Mouse (Mus musculus) embryo, embryonic 11 days (tissue): ENCODE measurements at regions not wholly inside any gene's neighbourhood (a gene's known extent, or its start where the extent isn't known, plus 50 kb on each side); places are given as distances from the start of the nearest gene placed in this dataset.
"Not testable (repeated sequence)": the region's sequence is repeated elsewhere in the genome, so short reads cannot be mapped to it uniquely, and the experiment has no call there.

Source experiments
- DNase-seq: peaks from one replicate; pipeline ENCODE4 v3.0.0-alpha.2; 2015

DNA sequence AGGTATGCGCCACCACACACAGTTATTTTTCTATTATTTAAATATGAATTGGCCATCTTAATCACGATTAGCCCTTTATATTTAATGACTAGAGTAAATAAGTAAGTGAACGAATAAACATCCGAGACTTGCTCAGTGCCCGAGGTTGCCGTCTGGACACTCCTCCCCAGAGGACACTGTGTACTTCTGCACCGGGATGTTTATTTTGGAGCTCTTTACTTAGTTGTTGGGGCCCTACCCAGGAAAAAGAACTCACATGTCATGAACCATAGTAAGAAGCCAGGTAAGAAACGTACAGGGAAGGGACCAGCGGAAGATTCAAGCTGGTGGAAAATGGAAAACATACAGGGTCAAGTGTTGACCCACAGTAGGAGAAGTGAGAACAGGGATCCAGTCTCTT, 89.0 kb downstream of the Akr1d1 start:
- DNase-seq = no peak

DNA sequence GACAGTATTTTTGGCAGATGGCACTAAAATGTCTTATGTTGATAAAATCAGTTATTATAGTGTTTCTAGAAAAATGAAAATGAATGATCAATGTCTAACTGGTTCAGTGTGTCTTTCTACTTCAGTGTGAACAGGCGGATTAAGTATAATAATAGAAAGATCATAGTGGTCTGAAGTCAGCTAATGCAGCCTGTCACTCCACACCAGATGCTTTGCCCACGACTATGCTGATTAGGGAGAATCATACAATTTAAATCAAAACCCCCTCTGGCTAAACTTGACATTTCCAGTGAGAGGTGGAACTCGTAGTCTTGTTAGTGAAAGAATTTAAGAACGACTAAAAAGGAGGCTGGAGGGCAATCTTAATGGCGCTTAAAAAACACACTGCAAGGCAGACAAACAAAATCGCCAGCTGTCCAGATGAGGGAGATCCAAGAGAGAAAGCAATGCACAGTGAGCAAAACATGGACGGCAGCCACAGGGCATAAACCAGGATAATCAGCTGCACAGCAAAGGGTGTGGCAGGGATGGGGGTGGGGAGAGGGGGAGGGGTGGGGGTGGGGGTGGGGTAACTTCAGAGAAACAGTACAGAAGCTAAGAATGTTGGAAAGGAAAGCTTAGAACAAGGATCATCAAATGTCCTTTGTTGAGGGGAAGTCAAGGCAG, 91.5 kb downstream of the Akr1d1 start:
- DNase-seq = no peak

DNA sequence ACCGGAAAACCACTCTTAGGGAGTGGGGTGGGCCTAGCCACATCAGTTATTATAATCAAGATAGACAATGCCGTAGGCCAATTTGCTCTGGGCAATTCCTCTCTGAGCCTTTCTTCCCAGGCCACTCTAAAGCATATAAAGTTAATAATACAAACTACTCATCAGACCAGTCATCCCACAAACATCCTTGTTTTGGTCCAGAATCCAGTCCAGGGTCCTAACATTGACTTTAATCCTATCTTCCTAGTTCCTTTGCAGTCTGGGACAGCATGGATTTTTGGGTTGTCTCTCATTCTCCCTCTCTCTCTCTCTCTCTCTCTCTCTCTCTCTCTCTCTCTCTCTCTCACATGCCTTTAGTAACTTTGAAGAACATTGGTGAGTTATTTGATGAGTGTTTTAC, 92.3 kb downstream of the Akr1d1 start:
- no peak for DNase-seq

DNA sequence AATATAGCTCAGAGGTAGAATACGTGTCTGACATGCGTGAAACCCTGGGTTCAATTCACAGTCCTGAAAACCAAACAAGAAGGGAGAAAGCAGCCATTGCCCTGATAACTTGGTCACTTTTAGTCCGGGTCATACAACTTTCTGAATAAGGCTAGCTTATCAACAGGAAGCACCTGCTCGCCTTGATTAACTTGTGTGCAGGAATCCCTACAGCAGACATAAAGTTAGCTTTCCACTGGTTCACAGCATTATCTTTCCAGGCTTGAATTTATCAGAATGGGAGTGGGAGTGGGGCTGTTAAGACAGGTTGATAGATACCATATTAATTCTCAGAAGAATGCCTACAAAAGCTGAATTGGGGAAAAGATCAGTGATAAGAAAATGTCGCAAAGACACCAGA, 97.2 kb downstream of the Akr1d1 start:
- no peak for DNase-seq

DNA sequence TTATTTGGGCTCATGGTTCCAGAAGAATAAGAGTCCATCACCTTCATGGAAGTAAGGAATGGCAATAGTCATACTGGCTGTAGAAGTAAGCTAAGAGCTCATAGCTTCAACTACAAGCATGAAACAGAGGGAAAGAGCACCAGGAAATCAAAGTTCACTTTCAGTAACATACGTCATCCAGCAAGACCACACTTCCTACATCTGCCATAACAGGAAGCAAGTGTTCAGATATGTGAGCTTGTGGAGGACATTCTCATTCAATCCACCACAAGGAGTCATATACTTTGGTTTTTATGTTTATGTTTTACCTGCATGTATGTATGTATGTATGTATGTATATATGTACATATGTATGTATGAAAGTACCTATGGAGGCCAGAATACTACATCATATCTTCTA, 104.0 kb downstream of the Akr1d1 start:
- DNase-seq = no peak

DNA sequence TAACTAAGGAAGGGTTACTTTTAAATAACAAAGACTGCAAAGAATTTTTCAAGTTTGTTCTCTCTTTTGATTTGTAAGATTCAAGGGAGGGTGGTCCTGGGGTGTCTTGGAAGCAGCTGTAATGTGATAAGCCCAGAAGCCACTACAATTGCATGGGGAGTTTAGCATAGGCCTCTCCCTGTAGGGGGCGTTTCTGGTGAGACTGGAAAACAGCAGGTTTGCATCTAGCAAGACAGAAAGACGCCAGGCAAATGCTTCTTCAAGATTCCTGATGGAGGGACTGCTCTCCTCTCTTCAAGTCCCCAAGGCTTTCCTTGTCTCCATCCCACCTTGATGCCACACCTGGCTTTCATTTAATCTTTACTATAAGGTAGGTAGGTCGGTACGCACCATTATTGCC, 112.1 kb downstream of the Akr1d1 start:
- DNase-seq = peak; percentile 46

DNA sequence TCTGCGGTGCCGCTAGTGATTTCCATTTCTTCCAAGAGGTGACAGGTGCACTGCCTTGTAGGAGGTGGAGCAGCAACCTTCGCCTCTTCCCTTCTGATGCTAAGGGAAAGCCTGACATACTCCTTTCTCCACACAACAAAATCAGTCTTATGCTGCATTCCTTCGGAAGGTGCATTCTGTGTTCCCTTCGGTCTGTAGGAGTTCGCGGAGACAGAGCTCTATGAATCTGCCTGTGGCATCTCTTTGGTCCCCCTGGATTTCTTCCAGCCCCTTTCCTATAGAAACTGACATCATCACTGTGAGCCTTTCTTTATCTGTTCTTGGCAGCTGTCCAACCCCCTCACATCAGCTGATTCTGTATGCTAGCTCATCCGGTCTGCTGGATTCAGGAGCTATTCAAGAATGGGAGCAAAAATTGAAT, 112.7 kb downstream of the Akr1d1 start:
- peak; percentile 71 for DNase-seq

DNA sequence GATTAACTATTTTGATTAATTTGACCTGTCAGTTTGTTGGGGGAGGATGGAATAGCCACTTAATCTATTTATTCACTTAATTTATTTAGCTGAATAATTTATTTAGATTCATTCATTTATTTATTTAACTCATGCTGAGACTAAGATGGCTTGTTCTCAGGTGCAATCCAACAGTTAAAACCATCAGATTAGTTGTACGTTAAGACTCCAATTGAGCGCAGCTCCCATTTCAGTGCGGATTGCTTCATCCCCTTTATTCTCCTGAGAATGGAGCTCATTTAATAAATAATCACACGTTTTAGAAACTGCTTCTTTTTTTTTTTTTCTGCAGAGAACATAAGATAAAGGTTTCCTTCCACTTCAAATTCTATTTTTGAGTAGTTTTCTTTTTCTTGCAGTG, 113.2 kb downstream of the Akr1d1 start:
- no peak for DNase-seq

DNA sequence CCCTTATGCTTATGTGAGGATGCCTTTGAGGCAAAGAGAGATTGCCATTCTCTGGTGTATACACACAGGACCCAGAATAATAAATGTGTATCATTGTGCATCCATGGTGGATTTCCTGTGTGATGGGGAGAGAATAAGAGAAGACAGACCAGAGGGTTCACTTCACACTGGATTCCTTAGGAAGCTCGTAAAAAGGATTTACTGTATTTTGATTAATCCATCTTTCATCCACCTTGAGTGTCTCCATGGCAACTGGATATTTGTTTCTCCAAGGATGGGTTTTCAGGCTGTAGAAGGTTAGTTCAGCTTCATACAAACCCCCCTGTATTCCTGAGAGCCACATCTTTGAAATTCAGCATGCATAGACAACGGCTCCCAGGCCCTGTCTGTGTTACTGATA, 113.7 kb downstream of the Akr1d1 start:
- peak; percentile 41 for DNase-seq

DNA sequence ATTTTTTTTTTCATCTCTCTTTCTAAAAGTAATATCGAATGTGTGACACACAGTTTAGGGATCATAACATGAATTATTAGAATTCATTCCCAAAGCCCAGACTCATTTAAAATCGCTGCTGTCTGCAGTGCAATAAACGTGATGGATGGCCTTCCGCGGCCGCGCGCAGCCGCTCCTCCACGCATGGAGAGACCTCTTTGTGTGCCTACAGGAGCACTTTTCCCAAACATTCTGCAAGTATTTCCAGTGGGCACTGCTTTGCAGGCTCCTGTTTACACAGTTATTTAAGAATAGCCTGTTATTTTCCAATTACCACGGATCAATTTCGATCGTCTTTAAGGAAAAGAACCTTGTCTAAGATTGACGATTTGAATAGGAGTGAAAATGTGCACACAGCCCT, 115.6 kb downstream of the Akr1d1 start:
- DNase-seq = peak; percentile 72

DNA sequence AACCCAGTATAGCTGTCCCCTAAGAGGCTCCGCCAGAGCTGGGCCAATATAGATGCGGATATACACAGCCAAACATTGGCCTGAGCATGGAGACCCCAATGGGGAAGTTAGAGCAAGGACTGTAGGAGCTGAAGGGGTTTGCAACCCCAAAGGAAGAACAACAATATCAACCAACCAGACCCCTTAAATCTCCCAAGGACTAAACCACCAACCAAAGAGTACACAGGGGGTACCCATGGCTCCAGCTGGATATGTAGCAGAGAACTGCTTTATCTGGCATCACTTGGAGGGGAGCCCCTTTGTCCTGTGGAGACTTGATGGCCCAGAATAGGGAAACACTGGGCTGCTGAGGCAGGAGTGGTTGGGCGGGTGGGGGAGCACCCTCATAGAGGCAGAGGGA, 127.3 kb downstream of the Akr1d1 start:
- DNase-seq = not testable (repeated sequence)

DNA sequence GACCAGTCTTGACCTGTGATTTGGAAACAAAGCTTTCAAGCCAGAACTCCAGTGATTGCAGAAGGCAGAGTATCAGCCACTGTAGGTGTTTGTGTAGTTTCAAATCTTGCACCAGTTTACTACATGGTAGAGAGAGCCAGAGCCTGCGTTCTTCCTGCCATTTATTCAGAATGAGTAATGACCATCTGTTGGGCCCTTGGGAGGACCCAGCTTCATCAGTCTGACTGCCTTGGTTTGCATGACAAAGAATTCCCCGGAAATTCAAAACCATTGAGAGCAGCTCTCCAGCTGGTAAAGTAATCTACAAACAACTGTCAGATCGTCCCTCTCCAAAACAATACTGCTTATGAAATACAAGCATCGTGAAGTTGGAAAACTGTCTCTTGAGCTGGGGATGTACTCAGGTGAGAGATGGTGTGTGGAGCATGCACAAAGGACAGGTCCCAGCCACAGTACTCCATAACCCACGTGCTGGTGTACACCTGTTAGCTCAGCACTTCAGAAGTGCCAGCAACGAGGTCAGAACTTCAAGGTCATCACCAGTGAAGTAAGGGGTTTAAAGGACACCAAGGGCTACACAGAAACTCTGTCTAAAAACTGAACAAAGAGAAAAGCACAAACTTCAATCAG, 128.2 kb downstream of the Akr1d1 start:
- peak; percentile 50 for DNase-seq

DNA sequence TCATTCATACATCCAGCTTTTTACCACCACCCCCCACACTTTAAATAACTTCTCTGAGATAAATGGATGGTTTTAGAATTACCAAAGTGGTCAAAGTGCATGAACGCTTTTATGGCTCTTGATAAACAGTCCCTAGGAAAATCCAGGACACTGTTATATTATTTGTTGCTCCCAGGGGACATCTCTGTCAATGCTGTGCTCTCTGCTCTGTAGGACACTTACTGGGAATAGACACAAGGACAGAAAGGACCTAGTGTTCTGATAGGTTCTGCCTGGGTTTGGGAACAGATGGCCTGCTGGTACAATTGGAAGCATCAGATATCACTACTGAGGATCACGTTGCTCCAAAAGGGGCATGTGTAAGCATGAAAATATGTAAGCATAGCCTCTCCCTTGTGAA, 132.8 kb downstream of the Akr1d1 start:
- DNase-seq = peak; percentile 36

DNA sequence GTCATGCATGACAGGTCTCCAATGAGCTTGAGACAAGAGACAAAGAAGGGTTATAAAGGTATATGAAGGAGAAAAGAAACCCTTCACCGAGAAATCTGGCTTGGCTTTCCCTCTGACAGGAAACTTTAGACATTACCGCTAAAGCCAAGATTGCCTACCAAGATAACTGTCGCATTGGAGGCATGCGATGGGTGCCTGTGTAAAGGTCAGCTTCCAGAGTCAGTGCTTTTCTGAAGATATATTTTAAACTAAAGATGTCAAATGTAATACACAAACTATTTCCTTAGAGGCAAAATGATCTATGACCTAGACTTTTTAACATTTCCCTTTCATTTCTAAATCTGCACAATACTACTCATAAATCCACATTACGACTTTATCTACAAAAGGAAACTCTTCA, 135.6 kb downstream of the Akr1d1 start:
- DNase-seq = no peak

DNA sequence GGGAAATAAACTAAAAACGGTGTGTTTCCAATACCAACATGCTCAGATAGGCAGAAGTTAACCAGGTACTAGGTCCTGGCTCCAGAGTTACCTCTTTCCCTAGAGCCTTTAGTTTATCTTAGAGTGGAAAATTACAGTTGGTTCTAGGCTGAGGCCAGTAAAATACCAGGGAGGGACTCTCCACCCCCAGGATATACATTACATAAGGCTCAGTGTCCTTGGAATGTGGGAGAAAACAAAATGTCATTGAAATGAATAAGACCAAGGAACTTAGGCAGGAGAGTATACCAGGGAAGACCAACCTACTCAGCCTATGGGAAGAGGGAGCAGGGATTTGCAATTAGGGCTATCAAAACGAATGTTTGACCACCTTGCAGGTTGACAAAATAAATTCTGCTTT, 139.4 kb downstream of the Akr1d1 start:
- no peak for DNase-seq

DNA sequence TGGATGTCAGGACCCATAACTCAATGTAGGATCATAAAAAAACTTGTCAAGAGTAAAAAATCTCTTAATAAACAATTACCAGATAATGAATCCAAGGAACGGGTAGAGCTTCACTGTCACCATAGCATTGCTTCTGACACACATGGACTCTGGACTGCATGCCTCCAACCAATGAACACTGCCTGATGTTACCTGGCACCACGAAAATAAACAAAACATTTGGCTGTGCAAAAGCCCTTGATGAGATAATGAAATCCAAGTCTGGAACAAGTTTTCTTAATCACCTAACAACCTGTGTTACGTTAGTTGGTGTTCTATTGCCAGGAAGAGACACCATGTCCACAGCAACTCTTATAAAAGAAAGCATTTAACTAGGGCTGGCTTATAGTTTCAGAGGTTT, 140.7 kb downstream of the Akr1d1 start:
- DNase-seq = no peak

DNA sequence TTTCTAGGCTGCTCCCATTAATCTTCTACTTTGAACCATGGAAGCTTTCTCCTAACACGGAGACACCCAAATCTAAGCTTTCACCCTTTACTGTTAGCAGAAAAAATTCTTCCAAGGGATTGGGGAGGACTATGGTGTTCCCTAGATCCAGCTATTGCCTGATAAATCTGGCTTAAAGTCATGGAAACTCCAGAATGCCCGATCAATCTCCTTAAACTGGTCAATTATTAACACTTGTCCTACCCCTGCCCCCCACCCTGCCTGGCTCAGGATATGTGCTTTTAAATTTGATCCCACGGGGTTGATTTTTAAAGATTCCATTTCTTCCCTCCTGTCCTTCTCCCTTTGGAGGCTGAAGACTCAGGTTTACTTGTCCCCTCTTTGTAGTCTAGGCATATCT, 149.9 kb downstream of the Akr1d1 start:
- DNase-seq = no peak

DNA sequence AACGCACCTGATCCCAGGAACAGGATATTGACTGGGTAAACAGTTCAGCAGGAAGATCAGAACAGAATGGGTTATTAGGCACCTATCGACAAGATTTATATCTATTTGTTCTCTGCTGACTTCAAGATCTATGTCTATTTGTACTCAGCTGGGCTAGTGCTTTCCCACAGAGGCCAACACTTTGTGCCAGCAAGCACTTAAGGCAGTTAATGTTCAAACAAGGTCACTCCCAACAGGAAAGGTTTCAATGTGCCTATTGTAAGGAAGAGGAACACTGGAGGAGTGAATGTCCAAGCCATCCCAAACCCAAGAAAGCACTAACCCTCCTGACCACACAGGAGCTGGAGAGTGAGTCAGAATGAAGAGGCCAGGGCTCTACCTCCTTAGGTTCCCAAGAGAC, 151.4 kb downstream of the Akr1d1 start:
- DNase-seq = not testable (repeated sequence)

DNA sequence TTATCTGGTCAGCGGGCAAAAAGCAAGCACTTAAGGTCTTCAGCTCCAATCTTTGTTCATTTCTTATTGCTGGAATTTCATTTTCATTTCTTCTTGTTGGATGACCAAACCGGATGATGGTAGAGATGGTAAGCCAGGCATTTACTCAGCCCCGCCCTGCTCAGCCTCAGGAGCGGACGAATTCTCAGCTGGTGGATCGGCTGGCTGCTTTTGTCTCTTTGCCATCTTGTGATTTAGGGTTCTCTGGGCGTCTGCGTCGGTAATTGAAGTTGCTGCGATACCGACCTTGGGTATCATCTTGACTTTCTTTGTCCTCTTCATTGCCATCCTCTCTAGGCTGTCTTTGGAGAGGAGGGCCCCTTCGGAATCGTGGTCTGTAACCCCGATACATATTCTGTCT, 156.1 kb downstream of the Akr1d1 start:
- no peak for DNase-seq

DNA sequence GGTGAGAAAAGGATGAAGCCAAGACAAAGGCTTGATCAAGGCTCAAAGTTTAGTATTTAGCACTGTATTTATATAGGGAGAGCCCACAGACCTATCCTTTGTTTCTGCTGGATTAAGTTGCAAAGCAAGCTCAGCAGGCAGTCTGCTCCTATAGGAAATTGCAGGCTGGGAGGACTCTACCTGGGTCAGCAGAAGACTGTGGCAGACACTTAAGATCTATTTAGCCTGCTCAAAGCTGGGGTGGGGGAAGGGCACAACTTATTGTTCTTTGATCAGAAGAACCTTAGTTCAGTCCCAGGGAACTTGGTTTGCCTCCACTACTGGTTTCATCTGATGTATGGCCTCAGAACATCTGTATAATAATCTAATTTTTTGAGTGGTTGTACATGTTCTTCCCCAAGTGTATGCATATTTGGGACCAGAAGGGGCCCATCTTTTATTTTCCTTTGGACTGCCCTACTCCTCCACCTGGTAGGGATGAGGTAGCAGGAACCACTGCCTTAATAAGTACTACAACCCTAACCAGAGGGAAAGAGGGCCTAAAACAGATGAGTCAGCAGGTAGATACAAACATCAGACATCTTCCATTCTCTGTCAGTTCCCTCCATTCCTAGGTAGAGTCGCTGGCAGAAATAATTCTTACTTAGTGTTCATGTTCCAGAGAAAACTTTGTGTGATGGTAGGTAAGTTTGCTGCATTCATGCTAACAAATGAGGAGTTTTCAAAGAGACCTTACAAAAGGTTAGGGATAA, 159.1 kb downstream of the Akr1d1 start:
- DNase-seq = no peak

DNA sequence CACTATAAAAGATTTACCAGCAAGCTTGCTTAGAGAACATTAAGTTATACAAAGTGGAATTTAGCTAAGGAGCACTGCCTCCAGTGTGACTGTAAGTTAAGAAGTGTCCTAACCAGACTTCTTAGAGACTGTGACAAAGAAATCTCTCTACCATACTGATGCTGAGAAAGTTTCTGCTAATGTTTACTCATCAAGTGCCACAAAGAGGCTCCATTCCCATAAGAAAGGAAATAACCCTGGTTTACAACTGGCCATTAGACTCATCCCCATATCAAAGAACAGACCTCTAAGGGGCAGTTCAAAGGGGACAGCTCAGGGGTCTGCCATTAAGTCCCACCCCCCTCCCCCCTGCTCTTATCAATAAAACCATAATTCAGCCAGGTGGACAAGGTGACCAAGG, 159.7 kb downstream of the Akr1d1 start:
- no peak for DNase-seq

DNA sequence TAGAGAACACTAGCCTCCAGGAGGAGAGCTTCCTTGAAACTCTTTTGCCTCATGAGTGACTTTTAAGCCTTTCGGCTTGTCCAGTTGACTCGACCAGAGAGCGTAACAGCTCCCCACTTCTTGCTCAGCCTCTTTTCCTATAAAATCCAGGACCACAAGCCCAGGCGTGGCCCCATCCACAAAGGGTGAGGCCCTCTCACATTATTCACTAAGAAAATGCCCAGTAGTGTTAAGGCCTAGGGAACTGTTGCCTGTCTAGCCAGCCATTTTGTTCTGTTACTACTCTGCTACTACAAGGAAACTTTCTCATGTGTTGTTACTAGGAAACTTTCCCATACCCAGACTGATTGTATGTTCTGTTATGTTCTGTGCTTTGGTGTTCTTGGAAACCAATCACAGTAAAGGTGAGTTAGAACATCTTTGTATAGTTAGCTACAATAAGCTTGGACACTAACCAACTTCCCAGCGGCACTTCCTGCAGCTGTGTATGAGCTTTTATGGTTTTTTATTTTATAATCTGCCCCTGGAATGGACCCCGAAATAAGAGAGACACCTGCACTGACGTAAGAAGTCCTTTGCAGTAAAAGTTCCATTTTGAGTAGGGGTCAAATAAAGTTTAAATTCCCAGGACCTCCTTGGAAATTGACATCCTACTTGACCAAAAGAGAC, 162.1 kb downstream of the Akr1d1 start:
- DNase-seq = no peak

DNA sequence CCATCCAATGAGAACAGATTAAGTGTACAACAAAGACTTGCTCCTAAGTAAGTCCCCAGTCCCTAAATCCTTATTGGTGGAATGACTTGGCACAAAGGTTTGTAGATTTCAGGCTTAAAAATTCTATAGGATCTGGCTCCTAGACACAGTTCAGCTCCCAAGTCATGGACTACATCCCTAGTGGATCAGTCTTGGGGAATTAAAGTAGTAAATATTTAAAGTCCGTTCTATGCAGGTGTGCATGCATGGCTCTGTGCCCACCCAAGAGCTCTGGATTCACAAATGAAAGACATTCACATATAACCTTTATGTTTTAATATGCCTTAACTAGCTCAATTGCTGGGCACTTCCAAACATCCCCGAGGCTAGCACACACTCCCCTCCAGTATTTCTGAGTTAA, 162.8 kb downstream of the Akr1d1 start:
- DNase-seq = no peak

DNA sequence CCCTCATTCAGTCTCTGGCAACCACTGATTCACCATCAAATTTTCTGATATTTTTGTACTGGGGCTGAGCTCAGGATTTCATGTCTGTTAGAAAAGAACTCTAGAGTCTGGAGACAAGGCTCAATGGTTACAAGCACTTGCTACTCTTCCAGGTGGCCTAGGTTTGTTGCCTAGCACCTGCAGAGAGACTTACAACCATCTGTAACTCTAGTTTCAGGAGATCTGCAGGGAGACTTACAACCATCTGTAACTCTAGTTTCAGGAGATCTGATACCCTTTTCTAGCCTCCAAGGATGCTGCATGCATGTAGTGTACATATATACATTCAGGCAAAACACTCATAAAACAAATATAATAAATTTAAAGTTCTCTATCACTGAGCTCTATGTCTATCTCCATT, 166.1 kb downstream of the Akr1d1 start:
- DNase-seq = no peak
